Mouse (Mus musculus): ENCODE measurements around the gene Plekhm3.

Gene Plekhm3

DNA sequence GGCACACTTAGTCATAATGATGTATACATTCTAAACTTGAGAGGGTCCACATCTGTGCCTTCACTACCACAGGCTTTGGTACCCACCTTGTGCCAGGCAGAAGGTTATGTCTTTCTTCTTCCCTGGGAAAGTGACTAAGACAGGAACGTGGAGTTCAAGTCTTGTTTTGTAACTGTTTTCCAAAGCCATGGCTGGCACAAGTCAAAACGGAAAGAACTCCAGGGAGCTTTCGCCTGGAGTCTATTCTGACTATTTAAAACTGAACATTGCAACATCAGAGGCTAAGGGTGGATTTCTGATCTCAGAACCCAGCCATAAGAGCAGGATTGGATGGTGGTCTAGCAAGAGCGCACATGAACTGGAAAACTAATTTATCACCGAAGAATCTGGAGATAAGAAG, 120.0 kb downstream of the Plekhm3 start:
- DNase-seq (ENCODE audit: extremely low read depth, insufficient read length, low spot score) = no peak

DNA sequence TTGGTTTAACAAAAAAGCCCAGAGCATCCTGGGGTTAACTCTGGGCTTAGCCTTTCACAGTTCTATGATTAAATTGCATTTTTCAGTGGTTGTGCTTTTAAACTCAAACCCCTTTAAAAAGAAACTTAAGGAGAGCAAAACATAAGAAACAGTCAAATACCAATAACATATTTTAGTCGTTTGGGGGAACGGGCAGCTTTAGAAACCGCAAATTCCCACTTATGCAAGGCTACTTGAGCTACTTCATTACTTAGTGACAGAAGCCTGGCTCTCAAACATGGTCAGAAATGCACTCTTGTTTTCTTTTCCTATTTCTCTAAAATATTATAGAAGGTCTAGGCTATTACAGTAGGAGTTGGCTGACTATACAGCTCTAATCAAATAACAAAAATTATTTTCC, 120.5 kb downstream of the Plekhm3 start:
- no peak for DNase-seq (ENCODE audit: extremely low read depth, insufficient read length, low spot score)

DNA sequence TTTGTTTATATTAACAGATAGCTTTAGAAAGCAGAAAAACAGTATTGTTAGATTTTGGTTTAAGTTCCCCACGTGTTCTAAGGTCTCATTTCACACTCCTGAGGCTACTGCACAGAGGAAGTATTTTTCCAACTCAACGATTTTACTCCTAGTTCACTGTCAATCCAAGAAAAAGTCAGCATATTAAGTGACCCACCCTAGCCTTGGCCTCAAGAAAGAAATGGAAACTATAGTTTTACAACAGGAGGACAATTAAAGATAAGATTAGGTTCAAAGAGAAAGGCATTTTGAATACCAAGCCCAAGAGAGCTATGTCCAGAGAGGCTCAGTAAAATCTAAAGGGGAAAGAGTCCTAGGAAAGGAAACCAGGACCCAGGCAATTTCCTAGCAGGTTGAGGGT, 125.1 kb downstream of the Plekhm3 start:
- no peak for DNase-seq (ENCODE audit: extremely low read depth, insufficient read length, low spot score)

DNA sequence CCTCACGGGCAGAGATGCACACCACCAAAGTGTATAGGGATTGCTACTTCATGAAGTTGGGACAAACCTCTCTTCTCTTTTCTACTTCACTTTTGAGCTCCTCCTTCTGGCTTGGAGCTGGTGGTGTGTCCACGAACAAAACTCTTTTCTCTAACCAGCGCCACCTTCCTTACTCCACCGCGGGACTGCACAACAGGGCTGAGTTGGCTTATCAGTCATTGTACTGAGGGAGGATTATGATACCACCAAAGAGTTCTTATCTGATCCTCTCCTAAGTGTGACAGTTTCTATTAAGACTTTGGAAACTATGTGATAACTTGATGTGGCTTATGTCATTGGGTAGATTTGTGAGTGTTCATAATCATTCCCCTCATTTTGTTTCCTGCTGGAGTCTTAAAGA, 129.2 kb downstream of the Plekhm3 start:
- DNase-seq (ENCODE audit: extremely low read depth, insufficient read length, low spot score) = no peak

DNA sequence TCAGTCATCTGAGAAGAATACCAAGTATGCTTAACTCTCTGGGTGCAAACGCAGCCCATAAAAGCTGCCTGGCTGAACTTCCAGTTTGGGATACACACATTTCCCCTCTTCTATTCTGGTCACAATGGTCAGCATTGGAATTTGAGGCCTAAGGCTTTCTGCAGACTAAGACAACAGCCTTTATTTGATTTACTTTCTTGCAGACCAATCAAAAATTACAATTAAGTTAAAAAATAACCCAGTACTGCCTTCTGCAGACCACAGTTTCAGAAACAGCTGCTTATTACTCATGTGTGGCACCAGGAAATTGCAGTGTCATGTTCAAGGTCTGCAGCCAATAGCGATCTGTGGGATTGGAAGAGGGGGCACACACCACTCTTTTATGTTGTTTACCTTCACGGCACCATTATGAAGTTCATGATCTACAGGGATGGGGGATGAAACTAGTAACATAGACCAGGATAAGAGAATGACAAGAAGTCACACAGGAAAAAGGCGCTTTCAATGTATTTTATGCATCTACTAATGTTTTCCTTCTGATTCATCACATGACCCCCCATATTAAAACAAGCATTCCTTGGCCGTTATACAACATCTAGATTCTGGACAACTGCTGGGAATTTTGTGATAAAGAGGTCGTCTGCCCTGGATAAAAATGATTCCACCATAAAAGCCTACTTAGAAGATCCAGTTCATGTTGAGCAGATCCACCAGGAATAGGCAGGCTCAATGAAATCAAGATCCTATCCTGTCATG, 130.1 kb downstream of the Plekhm3 start:
- DNase-seq (ENCODE audit: extremely low read depth, insufficient read length, low spot score) = peak; percentile 20

DNA sequence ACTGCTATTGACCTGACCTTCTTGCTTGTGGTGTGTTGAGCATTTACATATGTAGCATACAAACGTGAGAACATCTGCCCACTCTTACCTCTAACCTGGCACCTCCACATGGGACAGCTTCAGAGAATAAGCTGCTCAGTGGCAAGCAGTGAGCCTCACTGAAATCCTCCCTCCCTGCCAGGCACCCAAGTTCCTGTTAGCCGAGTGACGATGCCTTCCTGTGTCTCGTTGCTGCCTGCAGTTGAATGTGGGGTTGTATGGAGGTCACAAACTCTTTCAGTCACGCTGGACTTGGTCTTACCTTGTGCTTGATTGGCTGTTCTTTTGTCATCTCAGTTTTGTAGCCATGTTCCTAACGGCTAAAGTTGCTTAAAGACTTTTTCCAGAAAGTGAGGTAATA, 133.1 kb downstream of the Plekhm3 start:
- DNase-seq (ENCODE audit: extremely low read depth, insufficient read length, low spot score) = no peak

DNA sequence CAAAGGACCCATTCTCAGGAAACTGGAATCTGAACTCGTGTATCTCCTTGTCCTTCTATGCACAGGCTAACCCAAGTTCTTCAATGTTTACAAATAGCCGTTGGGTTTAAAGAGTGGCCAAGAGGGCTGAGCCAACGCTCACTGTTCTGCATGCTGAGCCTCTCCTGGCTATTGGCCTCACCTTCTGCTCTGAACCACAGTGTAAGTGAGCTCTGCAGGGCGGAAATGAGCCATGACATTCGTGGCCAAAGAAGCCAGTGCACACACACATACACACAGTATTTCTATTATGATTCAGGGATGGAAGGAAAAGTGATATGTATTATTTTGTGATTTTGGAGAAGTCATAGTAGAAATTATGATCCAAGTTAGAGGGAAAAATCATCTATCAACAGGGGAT, 138.9 kb downstream of the Plekhm3 start:
- DNase-seq (ENCODE audit: extremely low read depth, insufficient read length, low spot score) = no peak

DNA sequence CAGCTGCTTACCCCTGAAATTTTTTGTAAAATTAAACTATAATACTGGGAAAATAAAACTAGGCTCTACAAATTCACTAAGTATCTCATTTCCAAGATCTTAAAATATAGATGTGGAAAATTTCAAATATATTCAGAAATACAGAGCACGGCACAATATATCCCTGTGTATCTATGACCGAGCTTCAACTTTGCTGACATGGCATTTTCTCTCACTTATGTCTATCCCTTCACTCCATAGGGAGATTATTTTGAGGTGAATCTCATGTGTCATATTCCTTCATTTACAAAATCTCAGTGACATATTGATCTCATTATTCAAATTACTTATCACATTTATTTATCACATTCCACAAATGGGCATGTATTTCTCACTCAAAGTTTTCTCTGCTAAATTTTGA, 143.4 kb downstream of the Plekhm3 start:
- no peak for DNase-seq (ENCODE audit: extremely low read depth, insufficient read length, low spot score)

DNA sequence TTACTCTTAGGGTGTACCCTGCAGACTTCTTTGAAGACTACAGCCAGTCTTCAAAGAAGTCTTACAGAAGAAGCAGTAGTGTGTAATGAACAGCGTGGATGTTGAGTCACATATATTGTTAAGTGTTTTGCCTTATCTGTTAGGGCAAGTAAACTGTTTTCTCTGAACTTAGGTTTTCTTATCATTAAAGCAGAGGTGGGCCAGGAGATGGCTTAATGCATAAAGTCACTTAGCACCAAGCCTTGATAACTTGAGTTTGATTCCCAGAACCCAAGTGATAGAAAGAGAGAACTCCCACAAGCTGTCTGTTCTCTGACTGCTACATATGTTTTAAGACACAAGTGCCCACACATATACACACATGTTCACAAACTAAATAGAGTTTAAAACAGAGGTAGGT, 144.7 kb downstream of the Plekhm3 start:
- DNase-seq (ENCODE audit: extremely low read depth, insufficient read length, low spot score) = no peak

DNA sequence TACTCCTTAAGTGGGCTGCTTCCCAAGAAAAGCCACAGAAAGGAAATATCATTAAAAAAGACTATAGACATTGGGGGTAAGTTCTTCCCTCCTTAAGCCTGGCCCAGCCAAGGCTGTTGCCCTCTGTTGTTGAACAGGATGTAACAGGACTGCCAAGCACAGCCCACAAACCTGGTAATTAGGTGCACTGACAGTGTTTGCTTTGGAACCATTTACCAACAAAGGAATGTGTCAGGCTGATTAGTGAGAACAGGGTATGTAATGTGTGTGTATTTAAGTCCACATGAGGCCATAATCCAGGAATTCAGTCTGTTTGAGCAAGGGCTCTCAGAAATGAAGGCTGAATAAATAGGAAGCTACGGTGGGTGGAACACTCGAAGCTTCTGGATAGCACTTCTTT, 147.5 kb downstream of the Plekhm3 start:
- DNase-seq (ENCODE audit: extremely low read depth, insufficient read length, low spot score) = peak; percentile 59

DNA sequence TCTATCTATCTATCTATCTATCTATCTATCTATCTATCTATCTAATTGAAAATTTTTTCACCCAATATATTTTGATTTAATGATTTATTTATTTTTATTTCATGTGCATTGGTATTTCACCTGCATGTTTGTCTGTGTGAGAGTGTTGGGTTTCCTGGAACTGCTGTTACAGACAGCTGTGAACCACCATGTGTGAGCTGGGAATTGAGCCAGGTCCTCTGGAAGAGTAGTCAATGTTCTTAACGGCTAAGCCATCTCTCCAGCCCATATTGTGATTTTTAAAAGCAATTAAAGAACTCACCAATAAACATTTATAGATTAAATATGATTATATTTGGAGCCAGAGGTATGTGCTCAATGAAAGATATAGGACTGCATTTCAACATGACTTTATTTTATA, 148.9 kb downstream of the Plekhm3 start:
- no peak for DNase-seq (ENCODE audit: extremely low read depth, insufficient read length, low spot score)

DNA sequence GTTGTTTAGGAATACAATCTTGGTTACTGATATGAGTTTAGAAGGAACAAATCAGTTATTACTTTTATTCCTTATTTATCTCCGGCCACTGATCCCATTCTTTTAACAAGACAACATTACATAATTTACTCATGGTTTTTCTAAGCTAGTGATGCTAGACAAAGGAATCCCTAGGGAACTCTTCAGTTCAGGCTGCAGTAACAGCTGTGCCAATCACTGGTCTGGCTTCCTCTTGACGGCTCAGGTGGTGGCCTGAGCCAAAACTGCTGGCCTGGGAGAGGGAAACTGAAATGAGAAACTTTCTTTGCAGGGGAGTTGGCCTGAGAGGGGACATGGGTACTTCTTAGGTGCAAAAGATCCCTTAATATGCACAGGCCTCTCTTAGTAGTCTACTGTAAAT, 151.4 kb downstream of the Plekhm3 start:
- DNase-seq (ENCODE audit: extremely low read depth, insufficient read length, low spot score) = no peak

DNA sequence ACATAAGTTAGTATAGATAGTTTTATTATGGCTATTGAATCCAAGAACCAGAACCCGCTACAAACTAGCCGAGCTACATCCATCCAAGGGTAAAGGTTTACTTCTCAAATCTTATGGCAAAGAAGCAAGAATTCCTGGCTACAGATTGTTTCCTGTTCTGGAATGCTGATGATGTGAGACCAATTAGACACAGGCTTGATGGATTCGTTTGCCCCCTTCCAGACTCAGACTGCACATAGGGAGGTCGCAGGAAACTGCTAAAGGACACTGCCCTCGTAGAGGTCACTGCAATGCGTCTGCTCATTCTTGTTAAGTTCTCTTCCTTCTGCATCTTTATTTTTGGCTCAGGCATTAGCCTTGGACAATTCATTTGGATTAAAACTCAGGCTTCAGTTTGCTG, 154.0 kb downstream of the Plekhm3 start:
- no peak for DNase-seq (ENCODE audit: extremely low read depth, insufficient read length, low spot score)

DNA sequence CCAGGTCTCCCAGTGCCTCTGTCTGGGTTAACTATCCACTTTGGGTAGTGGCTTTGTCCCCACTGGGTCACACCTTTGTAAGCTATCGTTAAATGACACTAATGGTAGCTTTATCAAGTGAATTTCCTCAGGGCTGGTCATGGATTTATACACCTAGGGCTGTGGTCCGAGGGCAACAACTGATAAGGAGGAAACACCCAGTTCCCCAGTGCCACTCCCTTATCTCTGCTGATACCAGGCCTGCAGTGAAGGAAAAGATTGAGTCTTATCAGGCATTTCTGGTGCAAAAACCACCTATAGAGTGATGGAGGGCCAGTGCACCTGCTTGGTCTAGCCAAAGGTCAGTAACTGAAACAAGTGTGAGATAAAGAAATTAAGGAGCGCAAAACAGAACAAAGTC, 159.0 kb downstream of the Plekhm3 start:
- no peak for DNase-seq (ENCODE audit: extremely low read depth, insufficient read length, low spot score)

DNA sequence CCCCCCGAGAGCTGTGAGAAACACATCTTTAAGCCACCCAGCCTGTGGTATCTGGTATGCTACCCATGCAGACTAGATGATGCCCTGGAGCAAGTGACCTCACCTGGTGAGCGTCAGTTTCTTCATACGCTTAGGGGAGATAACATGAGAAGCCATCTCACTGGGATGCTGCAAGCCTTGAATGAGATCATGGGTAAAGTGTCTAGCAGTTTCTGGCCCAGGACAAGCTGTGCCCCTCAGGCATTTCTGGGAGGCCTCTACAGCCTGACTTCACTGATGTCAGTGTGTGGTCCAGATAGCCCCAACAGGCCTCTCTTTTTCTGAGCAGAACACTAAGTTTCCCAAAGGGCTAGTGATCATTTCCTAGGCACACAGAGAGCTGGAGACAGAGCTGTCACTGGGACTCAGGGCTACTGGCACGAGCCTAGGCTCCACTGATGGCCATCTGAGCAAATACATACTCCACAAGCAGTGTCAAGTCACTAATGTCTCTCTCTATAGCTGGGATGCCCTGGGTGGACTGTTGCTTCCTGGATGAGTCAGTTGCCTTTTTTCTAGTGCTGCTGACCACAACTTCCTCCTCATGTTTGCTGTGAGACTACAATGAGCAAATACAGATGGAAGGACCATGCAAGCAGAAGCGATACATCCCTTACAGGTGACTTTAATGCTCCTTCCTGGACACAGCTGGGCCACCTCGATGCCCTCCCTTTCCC, 159.6 kb downstream of the Plekhm3 start:
- DNase-seq (ENCODE audit: extremely low read depth, insufficient read length, low spot score) = peak; percentile 43

DNA sequence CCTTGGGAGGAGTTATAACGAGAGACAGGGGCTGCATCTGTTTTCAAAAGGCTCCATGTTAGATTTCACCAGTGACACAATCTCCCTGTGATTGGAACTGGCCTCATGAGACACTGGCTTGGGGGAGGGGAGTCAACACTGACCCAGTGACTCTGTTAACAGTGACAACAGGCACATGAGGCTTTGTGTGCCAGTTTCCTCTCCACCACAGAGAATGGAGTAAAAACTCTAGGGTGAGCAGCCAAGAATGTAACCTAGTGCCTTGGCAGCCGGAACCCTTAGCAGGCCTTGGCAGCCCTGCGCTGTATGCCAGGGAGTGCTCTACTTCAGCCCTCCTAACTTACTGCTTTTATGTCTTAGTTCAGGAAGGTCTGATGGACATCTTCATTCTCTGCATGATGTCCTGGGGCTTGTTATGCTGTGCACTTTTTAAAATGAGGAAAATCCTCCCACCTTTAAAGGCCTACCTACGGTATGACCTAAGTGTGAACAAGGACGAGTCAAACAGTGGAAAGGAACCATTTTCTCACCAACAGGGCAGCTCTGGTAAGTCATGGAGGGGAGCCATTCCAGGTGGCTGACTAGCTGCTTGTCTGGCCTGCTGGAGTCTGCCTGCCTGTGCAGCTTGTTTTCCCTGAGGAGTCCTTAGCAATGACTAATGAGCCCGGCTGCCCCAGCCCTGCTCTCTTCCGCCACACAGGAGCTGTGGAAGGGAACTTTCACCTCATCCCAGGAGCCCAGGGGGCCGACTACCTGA, 161.2 kb downstream of the Plekhm3 start:
- DNase-seq (ENCODE audit: extremely low read depth, insufficient read length, low spot score) = peak; percentile 55

DNA sequence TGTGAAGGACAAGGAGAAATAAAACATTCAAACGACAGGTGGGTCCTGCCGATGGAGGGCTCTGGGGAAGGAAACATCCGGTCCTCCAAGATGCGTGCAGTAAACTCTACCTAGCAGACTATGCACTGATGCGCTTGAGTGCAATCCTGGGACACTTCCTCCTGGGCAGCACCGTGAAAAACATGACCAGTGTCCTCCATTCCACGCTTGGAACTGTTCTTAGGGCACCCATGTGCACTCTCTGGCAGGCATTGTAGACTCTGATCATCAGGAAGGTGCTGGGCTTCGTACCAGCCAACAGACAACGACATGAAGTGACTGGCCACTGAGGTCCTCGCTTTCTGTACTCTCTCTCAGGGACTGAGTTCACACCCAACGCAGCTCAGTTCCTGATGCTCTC, 162.5 kb downstream of the Plekhm3 start:
- DNase-seq (ENCODE audit: extremely low read depth, insufficient read length, low spot score) = no peak

DNA sequence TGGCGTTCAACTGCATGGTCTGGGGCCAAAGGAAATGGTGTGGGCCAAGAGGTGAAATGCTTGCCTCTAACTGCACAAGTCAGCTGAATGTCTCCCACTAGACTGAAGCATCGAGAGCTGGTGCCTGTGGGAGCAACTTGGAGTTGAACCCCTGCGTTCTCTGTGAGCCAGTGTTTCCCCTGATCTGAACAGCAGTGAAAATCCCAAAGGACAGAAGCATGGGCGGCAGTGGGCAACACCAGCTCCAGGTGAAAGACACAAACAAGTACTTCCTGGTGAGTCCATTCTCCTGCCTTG, 163.4 kb downstream of the Plekhm3 start:
- no peak for DNase-seq (ENCODE audit: extremely low read depth, insufficient read length, low spot score)

DNA sequence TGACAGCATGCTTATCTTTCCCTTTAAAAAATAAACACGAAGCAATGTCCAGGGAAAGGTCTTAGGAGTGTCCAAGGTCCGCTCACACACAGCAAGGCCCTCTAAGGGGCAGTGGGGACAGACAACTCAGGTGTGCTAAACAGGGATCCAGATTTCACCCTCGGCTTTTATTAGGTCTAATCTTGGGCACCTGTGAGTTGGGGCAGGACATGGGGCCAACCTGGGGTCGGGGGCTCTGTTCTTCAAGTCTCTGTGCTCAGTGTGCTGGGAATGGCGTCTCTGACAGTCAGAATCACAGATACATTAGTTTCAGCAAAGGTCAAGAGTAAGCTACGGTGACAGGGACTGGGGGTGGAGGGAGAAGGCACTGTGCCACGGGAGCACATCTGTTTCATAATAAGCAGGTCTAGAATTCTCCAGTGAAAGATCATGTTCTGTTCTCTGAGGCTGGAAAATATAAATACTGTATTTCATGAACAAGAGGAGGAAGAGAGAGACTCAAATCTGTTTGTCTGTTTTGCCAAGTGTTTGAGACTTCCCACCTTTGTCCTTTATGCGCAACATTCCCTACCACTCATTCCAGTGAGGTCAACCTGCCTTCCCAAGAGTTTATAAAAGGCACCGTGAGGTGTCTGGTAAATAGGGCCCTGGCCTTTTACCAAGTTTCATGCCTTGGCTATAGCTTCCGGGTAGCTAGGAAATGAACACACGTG, 163.9 kb downstream of the Plekhm3 start:
- DNase-seq (ENCODE audit: extremely low read depth, insufficient read length, low spot score) = no peak

DNA sequence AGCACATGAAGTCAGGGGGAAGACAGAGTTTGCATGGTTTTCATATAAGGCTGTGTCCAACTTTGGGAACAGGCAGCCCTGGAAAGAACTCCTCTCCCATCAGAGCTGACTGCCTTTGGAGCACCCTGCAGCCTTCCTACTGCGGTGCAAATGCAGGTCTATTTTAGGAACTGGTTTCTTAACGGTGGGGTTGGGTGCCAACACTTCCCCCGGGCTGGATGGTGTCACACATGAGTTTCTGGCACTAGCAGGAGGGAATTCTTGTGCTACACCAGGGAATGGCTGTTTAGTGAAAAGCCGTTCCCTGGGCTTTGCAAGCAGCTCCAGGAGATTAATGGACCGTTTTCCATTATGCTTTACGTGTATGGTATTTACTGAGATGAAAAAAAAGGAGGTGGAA, 164.8 kb downstream of the Plekhm3 start:
- peak; percentile 35 for DNase-seq (ENCODE audit: extremely low read depth, insufficient read length, low spot score)
